Comparison of ENCODE assay signal across 7 mouse cellular contexts in genomic region chr2:85266813-85267212, GRCm38 (mm10).
A peak's percentile ranks its signal among the peaks of the same experiment; 100 is the strongest.
DNase-seq lines count a peak whose midpoint lies in the region; TF ChIP-seq lines count a peak whose summit lies in the region.
"Not testable (repeated sequence)": the region's sequence is repeated elsewhere in the genome, so short reads cannot be mapped to it uniquely, and the experiment has no call there.

No protein-coding gene starts in this region.

- not testable (repeated sequence) for H3K4me1 ChIP-seq in MEL (ENCODE audit: control insufficient read depth in 1 of 2, insufficient read depth in 2 of 2, low read length in 2 of 2)

- DNase-seq in MEL (ENCODE audit: low read depth, low spot score), result peak; percentile 5
- peak; percentile 47 to 58 for DNase-seq in cerebellum, postnatal 10 days
- DNase-seq in gastrocnemius, adult 2 months, result peak; percentile 33
- DNase-seq in heart, adult 11 months, result peak; percentile 93
- peak; percentile 21 for DNase-seq in heart, postnatal 4 days
- peak; percentile 42 for DNase-seq in left cerebral cortex, postnatal 4 days
- peak; percentile 86 for DNase-seq in testis, postnatal 14 days (ENCODE audit: low spot score)

- not testable (repeated sequence) for H3K9ac ChIP-seq in MEL (ENCODE audit: control insufficient read depth, low read depth, low read length, poor library complexity, severe bottlenecking)

- not testable (repeated sequence) for H3K4me3 ChIP-seq in MEL (ENCODE audit: control insufficient read depth in 1 of 2, insufficient read depth in 1 of 2, low read depth in 2 of 2, low read length in 2 of 2); gastrocnemius, adult 2 months

- not testable (repeated sequence) for TF ChIP-seq EP300 in MEL (IDR thresholded peaks at IDR 0.05; ENCODE audit: low read depth in 1 of 2, low read length in 2 of 2)

- TF ChIP-seq POLR2A in MEL (IDR thresholded peaks at IDR 0.05; ENCODE audit: control insufficient read depth in 1 of 2, insufficient read depth in 1 of 2, low read depth in 1 of 2, low read length in 2 of 2, poor library complexity in 1 of 2), result not testable (repeated sequence)

- not testable (repeated sequence) for H3K27ac ChIP-seq in MEL (ENCODE audit: control insufficient read depth, low read depth, low read length); gastrocnemius, adult 2 months

- H3K79me2 ChIP-seq in MEL (ENCODE audit: control insufficient read depth, insufficient read depth, low read length, poor library complexity), result not testable (repeated sequence)

- not testable (repeated sequence) for TF ChIP-seq CTCF in MEL (IDR thresholded peaks at IDR 0.05 in 2 of 3, conservative IDR thresholded peaks at IDR 0.05 in 1 of 3; ENCODE audit: control insufficient read depth in 1 of 3, insufficient read depth in 1 of 3, low read depth in 2 of 3, low read length in 3 of 3, poor library complexity in 1 of 3, severe bottlenecking in 1 of 3); gastrocnemius, adult 2 months (IDR thresholded peaks at IDR 0.05)

- not testable (repeated sequence) for H3K27me3 ChIP-seq in MEL (ENCODE audit: control insufficient read depth in 1 of 2, insufficient read depth in 2 of 2, low read length in 2 of 2)

- not testable (repeated sequence) for TF ChIP-seq RAD21 in MEL (IDR thresholded peaks at IDR 0.05; ENCODE audit: low read depth, low read length)

- H3K36me3 ChIP-seq in MEL (ENCODE audit: control insufficient read depth in 1 of 2, insufficient read depth in 2 of 2, low read length in 2 of 2), result not testable (repeated sequence)

- not testable (repeated sequence) for H3K9me3 ChIP-seq in MEL (replicated peaks; ENCODE audit: insufficient read depth, low read length)

- intact Hi-C loops in gastrocnemius, adult 2 months (cut with DNase I); left cerebral cortex, postnatal 4 days (cut with DNase I): not testable (repeated sequence)

TF ChIP-seq in MEL, 35 proteins besides CTCF, POLR2A, EP300 and RAD21:
- TF ChIP-seq NRF1 (IDR thresholded peaks at IDR 0.05; ENCODE audit: insufficient read depth, low read depth, low read length, poor library complexity, severe bottlenecking), result peak; percentile 34; the same call in 1 of the 2 replicates

Comparison
In these comparisons a context has a peak if more than half of its experiments do, and no peak if none do; other contexts are left out.
1. DNase-seq: peak in every context shown above with its lines; median percentile 93 in heart, adult 11 months; 86 in testis, postnatal 14 days; 52 in cerebellum, postnatal 10 days; 42 in left cerebral cortex, postnatal 4 days; 33 in gastrocnemius, adult 2 months; 21 in heart, postnatal 4 days; 5 in MEL.